Mouse (Mus musculus) megakaryocyte, embryonic 14.5 days (primary cell): ENCODE data around the gene Gm13276.
"Not testable (repeated sequence)": the region's sequence is repeated elsewhere in the genome, so short reads cannot be mapped to it uniquely, and the experiment has no call there.

ENCODE experiments used
- FLI1 ChIP-seq: IDR thresholded peaks from 2 replicates; pipeline ENCODE4 v1.6.1; 2012; ENCODE audit warnings: low read length, inconsistent platforms, mixed read lengths
- GATA1 ChIP-seq: IDR thresholded peaks from 3 replicates; pipeline ENCODE4 v1.6.1; 2012; ENCODE audit warnings: mixed read lengths, low read length, inconsistent platforms, borderline replicate concordance

DNA sequence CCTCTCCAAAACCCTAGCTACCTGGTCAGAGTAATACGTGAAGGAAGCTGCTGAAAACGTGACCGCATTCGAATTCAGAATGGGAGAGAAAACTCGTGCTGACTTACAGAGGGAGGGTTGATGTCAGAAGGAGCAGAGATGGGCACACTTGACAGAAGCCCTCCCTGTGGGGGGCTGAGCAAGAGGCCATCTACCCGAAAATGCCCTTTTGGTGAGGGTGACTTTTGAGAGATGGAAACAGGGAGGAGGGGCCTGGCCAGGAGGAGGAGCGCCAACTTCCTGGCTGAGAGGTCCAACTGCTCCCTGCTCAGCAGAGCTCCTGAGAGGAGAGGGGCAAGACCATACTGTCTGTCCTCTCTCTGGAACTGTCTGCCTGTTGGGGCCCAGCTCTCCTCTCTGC lies 3.7 kb upstream of the Gm13276 start, which contains the start of gene Ifnz:
- not testable (repeated sequence) for TF ChIP-seq GATA1, FLI1
